Mouse (Mus musculus): Measurements from ENCODE around the gene Bpgm.

Gene Bpgm

DNA sequence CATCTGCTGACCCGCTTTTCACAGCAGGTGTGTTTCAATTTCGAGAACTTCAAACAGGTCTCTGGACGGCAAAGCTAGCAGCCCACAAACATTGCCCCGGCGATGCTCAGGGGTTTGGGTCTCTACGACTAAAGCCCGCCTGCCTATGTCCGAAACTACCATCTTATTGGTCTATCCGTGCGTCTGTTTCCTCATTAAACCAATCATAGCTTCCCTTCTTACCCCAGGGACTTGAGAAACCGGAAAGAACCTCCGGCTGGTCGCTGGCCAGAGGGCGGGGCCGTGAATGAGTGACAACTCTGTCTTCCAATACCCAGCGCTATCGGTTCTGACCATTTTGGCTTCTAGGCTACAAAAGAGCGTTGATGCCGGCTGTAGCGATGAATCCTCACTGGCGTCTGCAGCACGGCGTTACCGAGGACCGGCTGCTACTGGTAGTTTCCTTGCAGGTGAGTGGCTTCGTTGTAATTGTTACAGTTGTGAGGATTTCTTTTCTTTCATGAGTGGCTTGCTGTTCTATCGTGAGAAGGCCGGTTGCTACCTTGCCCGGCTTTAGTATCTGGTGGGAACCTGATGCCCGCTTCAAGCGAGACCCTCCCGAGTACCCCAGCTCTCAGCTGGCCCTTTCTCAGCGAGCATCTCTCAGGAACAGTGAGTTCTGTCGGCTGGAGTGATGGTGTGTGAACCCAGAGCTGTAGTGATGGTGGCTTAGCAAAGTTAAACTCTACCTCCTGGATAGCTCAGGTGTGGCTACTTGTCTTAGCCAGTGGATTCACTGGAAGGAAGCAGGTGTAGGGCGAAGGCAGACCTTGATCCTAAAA is at the start of gene Bpgm:
TSS of gene Bpgm (plus strand) at position 234 of the 821 bp plus-strand sequence.
- DNase-seq (ENCODE audit: low spot score), result peak; percentile 97

DNA sequence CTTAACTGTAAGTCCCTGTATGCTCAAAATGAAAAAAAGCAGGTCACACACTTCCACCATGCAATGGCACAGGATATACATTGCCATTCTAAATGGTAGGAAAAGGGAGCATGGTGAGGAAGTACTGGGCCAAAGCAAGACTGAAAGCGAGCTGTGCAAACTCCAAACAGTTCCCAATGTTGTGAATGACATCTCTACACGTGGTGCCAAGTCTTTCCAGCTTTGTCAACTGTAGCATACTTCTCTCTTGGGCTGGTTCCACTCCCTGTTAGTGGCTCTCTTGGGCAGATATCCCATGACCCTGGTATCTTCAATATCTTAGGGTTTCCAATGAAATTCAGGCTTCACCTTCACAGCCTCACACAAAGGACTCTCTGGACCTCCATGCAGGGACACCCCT is 37.0 kb upstream of the Bpgm start:
- DNase-seq (ENCODE audit: low spot score), result no peak

DNA sequence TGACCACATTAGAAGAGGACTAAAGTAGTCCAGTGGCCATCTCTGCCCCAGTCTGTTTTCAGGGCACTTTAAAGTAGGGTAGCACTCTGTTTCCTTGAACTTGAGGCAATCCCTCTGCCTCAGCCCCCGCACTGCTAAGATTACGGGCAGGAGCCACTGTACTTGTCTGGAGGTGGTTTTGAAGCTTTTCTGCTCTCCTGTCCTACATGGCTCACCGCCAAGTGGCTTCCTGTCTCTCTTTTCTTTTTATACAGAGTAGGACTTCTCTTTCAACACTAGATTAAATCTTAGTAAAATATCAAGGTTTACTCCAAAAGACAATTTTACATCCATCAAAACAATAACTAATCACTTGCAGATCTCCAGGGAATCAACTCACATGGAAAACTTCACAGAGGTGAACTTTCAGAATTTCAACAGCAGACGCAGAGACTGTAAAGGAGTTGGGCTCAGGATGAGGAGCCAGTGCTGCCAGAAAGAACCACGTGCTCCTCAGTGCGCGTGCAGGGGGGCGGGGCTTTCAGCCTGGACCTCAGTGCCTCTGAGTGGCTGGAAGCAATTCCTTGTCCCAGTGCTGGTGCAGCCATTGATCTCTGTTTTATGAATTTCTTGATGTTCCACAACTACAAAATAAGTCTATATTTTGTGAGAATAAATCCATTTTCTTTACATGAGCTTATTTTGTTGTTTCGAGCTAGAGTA is 34.3 kb upstream of the Bpgm start:
- DNase-seq (ENCODE audit: low spot score), result peak; percentile 20

DNA sequence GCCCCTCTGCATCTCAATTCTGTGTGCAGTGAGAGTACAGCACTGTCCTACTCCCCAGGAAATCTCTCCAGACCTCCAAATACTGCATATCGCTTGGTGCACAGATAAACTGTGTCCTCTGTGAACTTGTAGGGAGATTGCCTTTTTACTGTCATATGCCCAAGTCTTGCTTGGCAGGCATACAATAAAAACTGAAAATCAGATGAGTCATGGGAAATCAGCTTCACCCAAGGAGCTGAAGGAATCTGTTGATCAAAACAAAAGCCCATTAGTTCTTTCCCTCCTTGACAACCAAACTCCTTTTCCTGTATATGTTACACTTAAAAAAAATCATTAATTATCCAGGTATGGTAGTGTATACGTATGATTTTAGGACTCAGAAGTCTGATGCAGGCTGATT is 32.2 kb upstream of the Bpgm start:
- DNase-seq (ENCODE audit: low spot score), result peak; percentile 19

DNA sequence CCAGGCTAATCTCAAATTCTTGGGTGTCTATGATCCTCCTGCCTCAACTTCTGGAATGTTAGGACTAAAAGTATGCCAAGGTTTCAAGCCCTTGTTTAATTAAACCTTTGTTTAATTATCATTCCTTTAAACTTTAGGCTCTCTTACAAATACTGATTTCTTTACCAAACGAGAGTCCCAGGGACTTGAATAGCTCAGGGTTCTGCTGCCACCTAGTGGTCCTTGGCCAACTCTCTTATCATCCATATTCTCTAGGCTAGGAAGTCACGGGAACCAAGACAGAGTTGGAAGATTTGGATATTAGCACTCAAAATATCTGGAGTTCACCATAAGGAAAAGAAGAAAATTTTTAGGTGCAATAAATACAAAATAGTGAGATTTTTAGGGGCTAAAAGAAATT is 28.0 kb upstream of the Bpgm start:
- DNase-seq (ENCODE audit: low spot score), result peak; percentile 50

DNA sequence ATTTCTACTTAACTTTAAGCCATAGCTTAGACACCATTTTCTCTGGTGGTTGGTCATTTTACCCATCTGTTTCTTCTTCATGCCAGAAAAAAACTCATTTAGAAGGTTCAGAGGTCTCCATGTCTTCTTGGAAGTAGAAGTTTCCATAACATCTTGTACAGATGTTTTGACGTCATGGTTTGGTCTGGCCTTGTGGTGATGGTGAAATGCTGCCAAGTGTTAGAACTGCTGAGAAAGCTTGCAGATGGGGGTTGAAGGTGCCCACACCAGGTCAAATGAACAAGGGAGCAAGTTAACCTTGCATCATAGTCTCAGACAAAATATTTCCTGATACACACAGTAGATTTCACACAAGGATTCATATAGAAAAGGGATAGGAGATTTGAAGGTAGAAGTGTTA is 27.3 kb upstream of the Bpgm start:
- DNase-seq (ENCODE audit: low spot score), result no peak

DNA sequence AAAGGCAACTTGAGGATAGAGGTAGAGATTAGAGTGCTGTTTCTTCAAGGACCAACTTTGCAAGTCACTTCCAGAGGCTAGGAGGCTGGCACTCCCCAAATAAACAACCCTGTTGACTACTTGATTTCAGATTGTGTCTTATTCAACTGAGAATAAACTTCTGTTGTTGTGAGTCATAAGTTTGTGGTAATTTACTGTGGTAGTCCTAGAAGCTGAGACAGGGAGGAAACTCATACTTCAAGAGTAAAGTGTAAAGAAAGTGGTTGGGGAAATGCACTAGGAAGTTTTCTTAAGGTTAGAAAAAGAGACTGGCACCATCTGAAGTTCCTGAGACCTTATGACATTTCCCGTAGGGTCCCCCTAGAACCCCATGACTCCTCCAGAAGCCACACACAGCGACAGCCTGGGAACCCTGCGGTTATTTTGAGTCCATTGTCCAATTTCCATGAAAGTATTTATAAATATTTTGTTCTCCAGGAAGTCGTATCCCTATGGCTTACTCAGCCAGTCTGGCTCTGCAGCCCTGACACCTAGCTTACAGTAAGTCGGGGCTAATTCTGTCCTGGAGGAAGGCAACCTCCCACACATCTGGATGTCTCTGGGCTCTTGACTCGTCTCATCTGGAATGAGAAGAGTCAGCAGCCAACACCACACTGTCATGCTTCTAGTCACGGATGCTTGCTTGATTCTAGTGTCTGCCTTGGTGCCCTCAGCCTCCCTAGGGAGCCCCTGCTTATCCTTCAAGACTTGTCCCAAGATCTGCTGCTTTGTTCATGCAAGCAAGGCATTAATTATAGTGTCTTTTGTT is 22.8 kb upstream of the Bpgm start:
- no peak for DNase-seq (ENCODE audit: low spot score)

DNA sequence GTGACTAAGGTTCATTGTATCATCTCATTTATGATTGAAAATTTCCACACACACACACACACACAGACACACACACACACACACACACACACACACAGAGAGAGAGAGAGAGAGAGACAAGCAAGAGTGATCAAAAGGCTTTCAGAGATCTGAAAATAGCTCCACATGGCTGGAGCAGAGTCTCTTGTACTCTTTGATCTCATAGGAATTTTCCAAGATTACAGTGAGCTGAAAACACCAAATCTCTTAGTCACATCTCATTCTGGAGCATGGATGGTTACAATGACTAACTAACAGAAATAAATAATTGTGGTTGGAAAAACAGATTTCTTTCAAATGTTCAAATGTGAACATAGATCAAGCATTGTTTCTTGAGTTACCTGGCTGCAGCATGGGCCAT is 16.6 kb upstream of the Bpgm start:
- no peak for DNase-seq (ENCODE audit: low spot score)

DNA sequence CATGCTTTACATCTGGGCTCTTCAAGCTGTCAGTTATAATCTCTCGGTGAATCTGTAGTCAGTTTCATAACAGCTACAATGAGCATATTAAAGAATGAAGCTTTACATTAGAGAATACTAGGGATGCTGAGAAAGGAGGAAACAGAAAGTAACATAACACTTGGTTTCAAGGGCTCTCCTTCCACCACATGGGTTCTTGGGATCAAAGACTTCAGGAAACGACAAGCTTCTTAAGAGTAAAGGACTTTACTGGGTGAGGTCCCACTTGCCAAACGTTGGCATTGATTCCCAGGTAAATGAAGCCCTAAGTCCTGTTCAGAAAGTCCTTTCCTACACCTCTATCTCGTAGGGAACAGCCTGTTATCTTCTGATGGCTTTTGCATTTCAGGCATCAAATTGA is 15.4 kb upstream of the Bpgm start:
- no peak for DNase-seq (ENCODE audit: low spot score)

DNA sequence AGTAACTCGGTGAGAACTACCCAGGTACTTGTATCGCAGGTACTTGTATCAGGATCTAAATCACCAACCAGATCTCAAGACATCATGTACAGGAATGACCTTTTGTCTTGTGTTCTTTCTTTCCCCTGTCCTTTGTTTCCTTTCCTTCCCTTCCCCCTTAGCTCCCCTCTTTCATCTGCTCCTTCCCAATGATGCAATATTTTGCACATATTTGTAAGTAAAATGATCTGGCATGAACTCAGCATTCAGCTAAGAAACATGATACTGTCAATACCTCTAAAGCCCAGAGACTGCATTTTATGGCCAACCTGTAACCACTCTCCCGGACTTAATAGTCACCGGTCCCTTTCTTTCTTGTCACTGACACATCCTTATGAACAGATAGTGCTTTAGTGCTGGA is 12.4 kb upstream of the Bpgm start:
- no peak for DNase-seq (ENCODE audit: low spot score)

DNA sequence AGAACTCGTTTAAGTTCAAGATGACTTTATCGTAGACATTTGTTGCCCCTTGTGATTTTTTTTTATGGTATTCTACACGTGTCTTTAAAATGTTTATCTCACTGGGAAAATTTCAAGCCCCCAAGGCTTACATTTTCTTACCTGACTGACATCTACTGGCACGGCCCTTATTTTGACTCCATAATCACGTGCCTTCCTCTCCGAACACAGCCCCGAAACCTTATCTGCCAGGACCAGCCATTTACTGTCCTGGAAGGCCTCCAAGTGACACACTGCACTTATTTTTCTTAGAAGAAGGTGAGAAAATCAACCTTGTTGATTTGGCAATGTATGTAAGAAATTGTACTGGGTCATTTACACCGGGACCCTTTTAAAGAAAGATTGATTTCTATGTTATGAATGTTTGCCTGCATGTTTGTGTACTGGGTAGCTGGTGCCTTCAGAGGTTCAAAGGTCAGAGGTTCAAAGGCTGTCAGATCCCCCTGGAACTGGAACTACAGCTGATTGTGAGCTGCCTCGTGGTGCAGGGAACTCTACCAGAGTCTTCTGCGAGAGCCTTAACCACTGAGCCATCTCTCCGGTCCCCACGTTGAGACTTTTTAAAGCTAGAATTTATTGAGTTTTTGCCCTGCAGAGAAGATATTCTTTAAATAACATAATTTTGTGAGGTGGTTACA is 4.4 kb upstream of the Bpgm start:
- DNase-seq (ENCODE audit: low spot score), result no peak

DNA sequence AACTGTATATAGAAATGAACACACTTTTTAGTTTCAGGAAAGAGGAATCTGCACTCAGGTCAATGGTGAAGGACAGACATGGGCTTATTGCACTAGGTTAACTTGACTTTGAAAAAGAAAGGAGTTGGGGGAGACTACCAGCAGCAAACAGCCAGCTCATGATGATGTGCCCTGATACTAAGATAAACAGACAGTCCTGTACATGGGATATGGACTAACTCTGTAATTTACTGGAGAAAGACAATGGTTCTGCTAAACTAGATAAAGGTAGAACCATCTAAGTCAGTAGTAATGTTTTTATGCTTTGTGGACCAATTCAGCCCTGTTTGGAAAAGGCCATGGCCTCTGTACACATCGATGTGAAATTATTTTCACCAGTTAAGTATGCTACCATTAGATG is 2.7 kb upstream of the Bpgm start:
- DNase-seq (ENCODE audit: low spot score), result no peak

DNA sequence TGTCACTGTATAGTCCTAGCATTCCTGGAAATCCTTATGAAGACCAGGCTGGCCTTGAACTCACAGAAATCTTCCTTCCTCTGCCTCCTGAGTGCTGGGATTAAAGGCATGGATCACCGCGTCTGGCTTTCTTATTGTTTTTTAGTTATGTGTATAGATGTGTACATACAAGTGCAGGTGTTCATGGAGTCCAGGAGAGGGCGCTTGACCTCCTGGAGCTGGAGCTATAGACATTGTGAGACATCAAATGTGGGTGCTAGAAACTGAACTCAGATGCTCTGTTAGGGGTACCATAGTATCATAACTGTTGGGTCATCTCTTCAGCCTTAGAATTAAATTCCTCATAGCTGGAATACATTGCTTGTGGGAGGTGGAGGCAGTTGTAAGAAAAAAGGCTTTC is 2.0 kb upstream of the Bpgm start:
- no peak for DNase-seq (ENCODE audit: low spot score)

DNA sequence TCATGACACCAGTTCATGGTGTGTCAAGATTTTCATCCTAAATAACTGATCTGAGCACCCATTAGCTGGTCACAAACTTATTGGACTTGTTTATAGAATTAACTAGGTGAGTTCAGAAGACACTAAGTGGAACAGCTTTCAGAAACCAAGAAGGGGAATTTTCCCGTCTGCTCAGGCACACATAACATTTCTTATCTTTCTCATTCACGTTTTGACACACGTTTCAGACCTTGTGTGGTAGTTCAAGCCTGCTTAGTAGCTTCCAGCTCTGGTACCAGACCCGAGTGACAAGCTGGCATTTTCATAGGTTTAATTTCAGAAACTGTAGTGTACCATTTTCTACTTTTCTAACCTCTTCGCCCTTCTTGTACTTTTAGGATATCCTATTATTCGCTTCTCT is 616 bp upstream of the Bpgm start:
- no peak for DNase-seq (ENCODE audit: low spot score)

DNA sequence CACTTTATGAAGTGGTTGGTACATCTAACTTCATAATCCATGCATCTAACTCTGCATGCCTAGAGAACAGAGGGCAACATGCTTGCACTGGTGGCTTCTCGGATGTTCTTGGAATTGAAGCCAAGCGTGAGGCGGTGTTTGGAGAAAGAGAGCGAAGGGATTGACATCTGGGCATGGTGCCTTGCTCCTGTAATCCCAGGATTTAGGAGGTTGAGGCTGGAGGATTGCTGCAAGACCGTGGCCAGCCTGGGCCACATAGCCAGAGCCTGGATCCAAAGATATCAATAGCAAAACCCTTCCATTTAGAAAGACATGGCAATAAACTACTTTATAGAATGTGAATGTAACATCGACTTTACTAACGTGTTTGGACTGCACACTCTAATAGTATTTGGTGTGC is 2.0 kb downstream of the Bpgm start:
- DNase-seq (ENCODE audit: low spot score), result no peak

DNA sequence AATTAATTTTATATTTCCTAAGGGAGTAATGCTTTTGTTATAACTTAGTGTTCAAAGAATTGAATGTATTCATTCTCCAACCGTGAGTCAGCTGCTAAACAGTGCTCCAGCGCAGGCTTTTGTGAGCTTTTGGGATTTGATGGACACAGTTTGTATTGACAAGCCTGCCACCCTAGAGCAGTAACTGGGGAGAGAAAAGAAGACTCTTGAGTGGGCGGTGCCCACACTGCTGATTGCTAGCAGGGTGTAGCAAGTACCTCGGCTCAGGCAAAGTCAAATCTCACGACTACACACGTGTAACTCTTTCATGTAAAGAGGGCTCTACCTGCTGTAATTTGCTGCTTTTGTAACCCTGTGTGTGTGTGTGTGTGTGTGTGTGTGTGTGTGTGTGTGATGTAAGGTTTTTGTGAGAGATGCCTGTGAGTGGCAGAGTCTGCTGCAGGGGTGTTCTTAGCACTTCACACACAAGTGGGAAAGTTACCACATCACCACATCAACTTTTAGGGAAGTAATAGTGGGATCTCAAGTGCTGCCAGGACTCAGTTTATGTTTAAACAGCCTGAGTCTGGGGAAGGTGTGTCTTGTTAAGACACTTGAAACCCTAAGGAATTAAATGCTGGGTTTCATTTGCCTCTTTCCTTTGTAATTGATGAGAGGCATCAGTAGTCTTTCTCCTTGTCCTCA is 2.8 kb downstream of the Bpgm start:
- DNase-seq (ENCODE audit: low spot score), result no peak

DNA sequence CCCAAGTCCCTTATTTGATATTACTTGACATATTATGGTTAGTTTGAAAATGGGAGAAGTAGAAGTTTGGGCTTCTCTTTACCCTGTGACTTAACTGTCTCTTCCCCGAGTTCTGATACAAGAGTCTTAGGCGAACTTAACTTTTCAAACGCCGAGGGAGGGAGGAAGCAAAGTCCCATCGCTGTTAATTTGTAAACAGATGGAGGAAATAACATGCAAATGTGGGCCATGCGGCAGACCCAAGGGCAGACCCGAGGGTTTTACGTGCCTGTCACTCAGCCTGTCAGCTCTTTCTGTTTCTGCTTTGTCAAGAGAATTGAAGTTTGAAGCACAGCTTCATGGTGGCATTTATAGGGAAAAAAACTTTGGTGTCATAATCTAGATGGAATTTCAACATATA is 3.5 kb downstream of the Bpgm start:
- no peak for DNase-seq (ENCODE audit: low spot score)

DNA sequence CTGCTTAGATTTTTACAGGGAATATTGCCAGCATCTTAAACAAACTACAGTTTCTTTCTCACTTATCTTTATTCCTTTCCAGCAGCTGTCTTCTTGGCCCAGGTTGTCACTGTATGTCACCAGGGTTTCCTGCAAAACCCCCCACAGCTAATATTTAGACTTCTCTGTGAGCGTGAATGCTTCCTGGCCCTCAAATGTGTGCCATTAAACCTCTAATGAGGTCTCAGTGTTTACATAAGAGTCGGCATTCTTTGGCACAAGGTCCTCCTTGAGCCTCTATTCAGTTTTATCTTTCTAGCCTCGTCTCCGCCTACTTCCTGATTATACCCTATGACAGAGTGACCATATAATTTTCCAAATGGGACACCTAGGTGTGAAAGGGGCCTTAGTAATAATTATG is 4.7 kb downstream of the Bpgm start:
- DNase-seq (ENCODE audit: low spot score), result no peak

DNA sequence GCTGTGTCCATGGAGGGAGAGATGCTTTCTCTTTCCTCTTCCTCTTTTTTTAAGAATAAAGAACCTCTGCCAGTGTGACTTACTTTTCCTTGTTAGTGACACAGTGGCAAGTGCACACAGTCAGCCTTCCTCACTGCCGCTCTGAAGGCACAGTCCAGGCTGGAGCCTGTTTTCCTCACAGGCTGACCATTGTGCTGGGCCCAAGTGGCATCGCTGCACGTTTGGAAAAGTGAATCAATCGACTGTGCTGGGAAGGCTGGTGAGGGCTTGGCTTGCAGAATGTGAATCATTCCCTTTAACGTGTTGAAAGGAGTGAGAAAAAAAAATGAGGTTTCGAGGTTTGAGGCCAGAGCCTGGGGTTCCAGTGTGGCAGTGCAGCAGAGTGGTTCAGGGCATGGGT is 5.3 kb downstream of the Bpgm start:
- DNase-seq (ENCODE audit: low spot score), result no peak

DNA sequence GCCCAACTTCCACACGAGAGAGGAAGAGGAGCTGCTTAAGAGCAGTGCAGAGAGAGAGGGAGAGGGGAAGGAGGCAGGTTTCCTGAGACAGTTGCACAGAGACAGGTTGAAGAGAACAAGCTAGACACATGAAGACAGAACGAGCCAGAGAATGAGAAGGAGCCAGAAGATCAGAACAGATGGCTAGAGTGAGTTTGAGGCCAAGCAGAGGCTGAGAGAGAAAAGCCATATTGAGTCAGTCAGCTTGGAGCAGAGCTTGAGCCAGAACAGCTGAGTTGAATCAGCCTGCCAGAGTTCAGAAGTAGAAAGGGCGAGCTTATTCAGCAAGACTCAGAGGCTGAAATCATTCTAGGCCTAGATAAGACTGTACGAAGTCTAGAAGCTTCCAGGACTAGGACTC is 6.8 kb downstream of the Bpgm start:
- no peak for DNase-seq (ENCODE audit: low spot score)

DNA sequence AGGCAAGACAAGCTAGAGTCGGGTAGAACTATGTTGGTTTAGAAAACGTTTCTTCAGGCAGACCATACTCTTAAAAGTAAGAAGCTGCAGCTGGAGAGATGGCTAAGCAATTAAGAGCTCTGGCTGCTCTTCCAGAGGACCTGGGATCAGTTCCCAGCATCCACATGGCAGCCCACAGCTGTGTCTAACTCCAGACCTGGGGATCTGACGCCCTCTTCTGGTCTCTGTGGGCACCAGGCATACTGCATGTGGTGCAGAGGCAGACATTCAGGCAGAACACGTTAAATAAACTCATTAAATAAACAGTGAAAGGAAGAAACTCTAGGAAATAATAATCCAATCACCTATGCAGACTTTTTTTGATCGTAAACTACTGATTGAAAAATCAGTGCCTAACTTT is 7.4 kb downstream of the Bpgm start:
- no peak for DNase-seq (ENCODE audit: low spot score)

DNA sequence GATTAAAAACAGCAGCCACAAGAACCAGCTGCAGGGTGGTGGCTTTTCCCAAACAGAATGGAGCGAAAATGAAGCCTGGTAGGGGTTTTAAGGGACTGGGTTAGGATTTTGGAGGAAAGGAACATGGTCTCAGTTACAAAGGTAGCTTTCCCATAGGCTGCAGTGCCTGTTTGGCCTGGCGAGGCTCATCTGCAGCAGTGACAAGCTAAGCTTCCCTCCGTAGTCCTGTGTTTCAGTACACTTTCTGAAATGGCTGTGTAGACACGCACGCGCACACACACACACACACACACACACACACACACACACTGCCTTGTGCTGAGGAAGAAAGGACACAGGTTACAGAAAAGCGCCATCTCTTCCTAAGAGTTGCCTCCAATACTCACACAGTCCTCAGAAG is 7.8 kb downstream of the Bpgm start:
- DNase-seq (ENCODE audit: low spot score), result no peak
